Mouse (Mus musculus): ENCODE results near the gene Fsip2.

The Fsip2 gene

DNA sequence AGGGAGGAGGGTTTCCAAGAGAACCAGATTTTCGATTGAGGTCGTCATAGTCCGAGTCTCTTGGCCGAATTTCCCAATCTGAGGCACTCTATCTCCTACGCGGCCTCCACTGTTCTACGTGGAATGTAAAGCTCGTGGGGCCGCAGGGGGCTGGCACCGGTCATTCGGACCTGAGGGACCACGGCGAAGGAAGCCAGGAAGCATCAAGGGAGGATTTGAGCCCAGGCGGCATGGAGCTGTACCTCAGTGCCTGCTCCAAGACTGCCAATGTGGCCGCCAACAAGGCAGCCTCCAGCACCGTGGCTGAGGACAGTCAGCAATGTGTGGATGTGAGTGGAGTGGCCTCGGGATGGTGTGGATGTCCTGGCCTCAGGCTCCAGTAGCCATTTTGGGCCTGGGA lies at the start of gene Fsip2:
TSS of gene Fsip2 (plus strand) at position 163 of the 400 bp plus-strand sequence.
- DNase-seq (ENCODE audit: low read depth, low spot score) = no peak

DNA sequence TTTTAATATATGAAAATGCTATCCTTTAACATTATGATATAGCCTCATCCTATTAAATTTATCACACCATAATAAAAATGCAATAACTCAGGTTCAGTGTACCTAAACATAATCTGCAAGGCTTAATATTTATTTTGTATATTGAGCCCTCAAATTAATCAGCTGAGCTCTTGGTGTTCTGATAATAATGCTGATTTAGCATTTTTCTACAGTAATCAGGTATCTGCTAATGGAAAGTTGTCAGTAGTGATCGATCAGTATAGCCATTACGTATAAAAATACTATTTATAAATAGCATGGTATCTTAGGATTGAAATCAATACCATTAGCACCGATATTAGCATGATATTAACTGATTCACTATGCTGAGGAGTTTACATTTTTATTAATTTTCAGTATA lies 20.0 kb downstream of the Fsip2 start:
- DNase-seq (ENCODE audit: low read depth, low spot score) = no peak

DNA sequence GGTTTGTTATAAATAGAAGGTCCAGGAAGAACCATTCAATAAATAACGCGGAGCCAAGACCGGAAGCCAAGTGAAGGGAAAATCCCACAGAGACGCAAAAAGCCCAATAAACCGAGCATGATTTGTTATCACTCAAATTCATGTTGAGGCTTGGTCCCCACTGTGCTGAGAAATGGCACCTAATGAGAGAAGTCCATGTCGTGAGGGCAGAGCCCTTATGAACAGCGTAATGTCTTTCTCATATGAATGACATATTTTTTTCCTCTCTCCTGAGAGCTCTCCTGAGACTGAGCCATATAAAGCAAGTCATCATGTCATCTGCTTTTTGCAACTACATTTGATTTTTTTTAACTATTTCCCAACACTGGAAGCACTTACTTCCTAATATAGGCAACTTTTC lies 82.4 kb downstream of the Fsip2 start:
- DNase-seq (ENCODE audit: low read depth, low spot score) = no peak

- DNase-seq (ENCODE audit: low read depth, low spot score) = no peak
Measured at GRCm38 (mm10) chr2:83052914-83053690, 109.7 kb downstream of the Fsip2 start.
